Mouse (Mus musculus) lung, embryonic 16.5 days (tissue): ENCODE results near the gene Plekha3. TPM values are rescaled to one million over a fixed set of nuclear protein-coding genes. Genes with fewer than 3 reads are reported as not detected.

Experiments
- ATAC-seq: fragments of 200-750 bp; cut with Nextera tagmentation; 2 replicates; pipeline ENCODE4 v1.8.0; 2017; ENCODE audit warnings: low read depth, mild to moderate bottlenecking, moderate library complexity
- H3K27ac ChIP-seq: fragments of 300-500 bp; sonication (generic); 2 replicates; pipeline ENCODE4 v1.5.1; 2014; ENCODE audit warnings: mild to moderate bottlenecking, control low read depth, low read length
- H3K27me3 ChIP-seq: fragments of 300-500 bp; sonication (generic); 2 replicates; pipeline ENCODE4 v1.6.1; 2014; ENCODE audit warnings: low read depth, low read length, mixed read lengths; ENCODE audit not compliant: control insufficient read depth, insufficient read depth
- H3K36me3 ChIP-seq: fragments of 300-500 bp; sonication (generic); 2 replicates; pipeline ENCODE4 v1.6.1; 2014; ENCODE audit warnings: low read length; ENCODE audit not compliant: control insufficient read depth, insufficient read depth
- H3K4me1 ChIP-seq: fragments of 300-500 bp; sonication (generic); replicated peaks from 2 replicates; pipeline ENCODE4 v1.6.1; 2014; ENCODE audit warnings: low read length, mixed read lengths; ENCODE audit not compliant: control insufficient read depth, insufficient read depth
- H3K4me2 ChIP-seq: fragments of 300-500 bp; sonication (generic); 2 replicates; pipeline ENCODE4 v1.6.1; 2014; ENCODE audit warnings: low read depth, low read length, control low read depth
- H3K4me3 ChIP-seq: fragments of 300-500 bp; sonication (generic); 2 replicates; pipeline ENCODE4 v1.5.1; 2014; ENCODE audit warnings: mild to moderate bottlenecking, low read length, control low read depth
- H3K9ac ChIP-seq: fragments of 300-500 bp; sonication (generic); 2 replicates; pipeline ENCODE4 v1.6.1; 2014; ENCODE audit warnings: low read length, control low read depth
- H3K9me3 ChIP-seq: fragments of 300-500 bp; sonication (generic); 2 replicates; pipeline ENCODE4 v1.6.1; 2016; ENCODE audit warnings: low read length; ENCODE audit not compliant: control insufficient read depth
- WGBS: fragments of 180-500 bp; shearing (Covaris S2); extraction: QIAGEN DNeasy Blood & Tissue Kit; methylation state at CpG from one replicate; pipeline ENCODE4 v1.1.7; 2014; 5-methylcytosine and 5-hydroxymethylcytosine counted together
- polyA plus RNA-seq: library from polyadenylated mRNA; unstranded; fragments of >200 nt; fragmentation: Nextera tagmentation; extraction: Ambion mirVana; gene quantifications from 2 replicates; pipeline ENCODE4 v1.2.1, GENCODE M21; 2015

The Plekha3 gene
- polyA plus RNA-seq, 1 experiment from 2014 or later = 3.9 TPM

DNA sequence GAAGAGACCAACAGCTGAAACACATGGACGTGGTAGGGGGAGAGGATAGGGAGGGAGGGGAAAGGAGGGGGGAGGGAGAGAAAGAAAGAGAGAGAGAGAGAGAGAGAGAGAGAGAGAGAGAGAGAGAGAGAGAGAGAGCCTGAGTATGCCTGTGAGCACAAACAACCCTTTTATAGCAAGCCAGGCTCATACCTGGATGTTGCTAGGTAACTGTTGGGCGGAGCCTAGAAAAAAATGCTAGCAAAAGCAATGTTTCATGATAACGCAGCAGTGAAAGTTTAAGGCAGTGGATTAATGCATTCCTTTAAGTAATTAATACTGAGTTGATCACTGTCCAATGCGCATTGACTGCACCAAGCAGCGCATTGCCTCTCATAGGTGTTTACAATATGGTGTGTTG, 20.4 kb upstream of the Plekha3 start:
- WGBS = 63% methylated on average over 5 of the region's 5 CpGs
- ATAC-seq = peak; percentile 56; the same call in 1 of the 2 replicates
- no peaks in the 10 kb centered on the region for H3K36me3 ChIP-seq
- H3K9me3 ChIP-seq = no peaks in the 10 kb centered on the region
- no peak overlapping the region for H3K9ac ChIP-seq
- no peak overlapping the region for H3K4me3 ChIP-seq
- H3K4me2 ChIP-seq = no peak overlapping the region
- H3K27ac ChIP-seq = no peak overlapping the region
- no peaks in the 10 kb centered on the region for H3K27me3 ChIP-seq
- no peaks in the 10 kb centered on the region for H3K4me1 ChIP-seq

DNA sequence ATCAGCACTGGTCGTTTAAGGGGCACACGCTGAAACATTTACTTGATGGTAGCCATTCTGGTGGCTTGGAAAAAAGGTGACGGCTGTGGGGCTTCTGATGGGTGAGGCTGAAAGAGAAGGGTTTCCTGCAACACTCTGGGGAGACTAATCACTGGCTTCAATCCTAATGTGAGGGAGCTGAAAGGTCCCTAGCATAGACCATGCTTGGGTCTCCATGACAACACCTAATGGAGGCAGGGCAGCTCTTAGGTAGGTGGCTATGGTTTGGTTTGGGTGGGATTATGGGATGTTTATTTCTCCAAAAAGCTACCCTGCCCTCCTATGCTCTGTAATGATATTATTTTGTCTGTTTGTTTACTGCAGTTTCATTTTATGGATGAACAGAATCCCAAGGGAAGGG, 19.6 kb upstream of the Plekha3 start:
- Histone ChIP-seq H3K9ac (no peak overlapping the region), H3K9me3 (no peaks in the 10 kb centered on the region), H3K27me3 (no peaks in the 10 kb centered on the region), H3K27ac (no peak overlapping the region), H3K4me2 (no peak overlapping the region), H3K4me3 (no peak overlapping the region), H3K36me3 (no peaks in the 10 kb centered on the region), H3K4me1 (no peaks in the 10 kb centered on the region)
- 69% methylated on average over 3 of the region's 3 CpGs for WGBS
- ATAC-seq = no peak

DNA sequence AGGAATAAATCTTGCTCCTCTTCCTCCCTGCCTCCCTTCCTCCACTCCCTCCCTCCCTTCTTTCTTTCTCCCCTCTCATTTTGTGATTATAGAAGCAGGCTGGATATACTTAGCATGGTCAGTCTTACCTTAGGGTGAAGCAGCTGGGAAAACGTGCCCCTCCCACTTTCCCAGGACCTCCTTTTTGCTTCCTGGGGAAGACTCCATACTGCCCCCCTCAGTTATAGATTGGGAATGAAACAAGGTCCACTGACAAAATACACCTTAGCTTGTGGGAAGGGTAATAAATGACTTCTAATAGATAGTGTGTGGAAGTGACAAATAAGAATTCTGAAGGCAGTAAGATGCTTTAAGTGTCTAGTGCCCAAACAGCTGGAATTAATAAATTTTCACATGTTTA, 19.1 kb upstream of the Plekha3 start:
- Histone ChIP-seq H3K36me3 (no peaks in the 10 kb centered on the region), H3K4me3 (no peak overlapping the region), H3K4me2 (no peak overlapping the region), H3K4me1 (no peaks in the 10 kb centered on the region), H3K9me3 (no peaks in the 10 kb centered on the region), H3K27me3 (no peaks in the 10 kb centered on the region), H3K27ac (no peak overlapping the region), H3K9ac (no peak overlapping the region)
- 19% methylated on average over 1 of the region's 1 CpGs for WGBS
- ATAC-seq = no peak

DNA sequence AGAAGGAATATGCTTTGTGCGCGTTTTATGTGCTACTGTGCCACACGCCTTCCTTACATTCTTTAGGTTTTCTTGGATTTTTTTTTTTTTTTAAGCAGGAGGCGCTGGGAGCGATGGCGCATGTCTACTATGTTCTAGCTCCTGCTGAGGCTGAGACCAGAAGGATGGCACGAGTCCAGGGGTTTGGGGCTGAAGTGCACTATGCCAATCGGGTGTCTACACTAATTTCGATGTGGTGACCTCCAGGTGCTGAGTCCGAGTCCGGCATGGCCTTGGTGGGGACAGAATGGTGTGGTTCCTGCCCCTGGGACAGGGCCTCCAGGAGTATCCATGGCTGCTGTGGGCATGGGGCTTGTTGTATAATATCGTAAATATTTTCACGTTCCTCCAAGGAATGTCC, 16.5 kb upstream of the Plekha3 start:
- H3K4me2 ChIP-seq = no peak overlapping the region
- no peaks in the 10 kb centered on the region for H3K9me3 ChIP-seq
- no peak for ATAC-seq
- H3K9ac ChIP-seq = no peak overlapping the region
- H3K27me3 ChIP-seq = no peaks in the 10 kb centered on the region
- H3K4me3 ChIP-seq = no peak overlapping the region
- no peaks in the 10 kb centered on the region for H3K4me1 ChIP-seq
- H3K27ac ChIP-seq = no peak overlapping the region
- WGBS = 65% methylated on average over 13 of the region's 13 CpGs
- H3K36me3 ChIP-seq = 0 out of 2 replicates have a peak, but pooled peaks cover 5% of the 10 kb centered on the region

DNA sequence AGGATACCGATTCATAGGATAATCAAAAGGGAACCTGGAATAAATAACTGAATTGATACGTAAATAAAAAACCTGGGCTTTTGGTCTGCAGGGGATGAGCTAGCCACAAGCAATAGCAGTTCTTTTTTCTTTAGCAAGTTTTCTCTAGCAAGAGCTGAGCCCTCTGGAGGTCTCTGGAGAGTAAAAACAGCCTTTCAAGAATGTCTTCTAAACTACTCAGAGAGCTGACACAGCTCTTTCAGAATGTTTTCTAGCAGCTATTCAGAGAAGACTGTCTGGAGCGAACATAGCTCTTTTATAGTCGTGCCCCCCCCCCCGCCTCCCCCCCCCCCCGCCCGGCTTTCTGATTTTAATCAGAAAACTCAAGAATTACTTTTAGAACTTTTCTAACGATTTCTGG, 15.7 kb upstream of the Plekha3 start:
- Histone ChIP-seq H3K4me2 (no peak overlapping the region), H3K9ac (no peak overlapping the region), H3K36me3 (peaks cover 9% of the 10 kb centered on the region; the same call in 1 of the 2 replicates), H3K27me3 (no peaks in the 10 kb centered on the region), H3K27ac (no peak overlapping the region), H3K4me1 (no peaks in the 10 kb centered on the region), H3K9me3 (no peaks in the 10 kb centered on the region), H3K4me3 (no peak overlapping the region)
- peak; percentile 47; the same call in 1 of the 2 replicates for ATAC-seq
- WGBS = 49% methylated on average over 6 of the region's 8 CpGs

DNA sequence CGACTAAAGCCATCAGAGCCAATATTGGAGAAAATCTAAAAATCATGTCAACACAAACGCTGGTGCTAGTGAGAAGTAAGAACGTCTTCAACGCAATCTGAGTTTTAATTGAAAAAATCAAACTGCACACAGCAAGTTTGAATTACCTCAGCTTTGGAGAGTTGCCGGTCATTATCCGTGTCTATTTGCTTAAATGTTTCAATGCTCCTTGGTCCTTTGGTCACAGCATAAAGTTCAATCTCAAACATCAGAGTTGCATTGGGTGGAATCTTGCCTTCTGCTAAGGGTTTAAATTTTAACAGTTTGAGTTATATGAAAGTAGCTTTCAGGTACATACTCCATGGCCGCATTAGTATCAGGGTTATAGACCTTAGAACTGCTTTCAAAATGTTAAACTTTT, 9.6 kb upstream of the Plekha3 start:
- Histone ChIP-seq H3K4me1 (peaks cover 5% of the 10 kb centered on the region; the same call in 1 of the 2 replicates), H3K27me3 (no peaks in the 10 kb centered on the region), H3K9ac (no peak overlapping the region), H3K9me3 (no peaks in the 10 kb centered on the region), H3K27ac (no peak overlapping the region), H3K4me2 (no peak overlapping the region), H3K4me3 (no peak overlapping the region), H3K36me3 (peaks cover 17% of the 10 kb centered on the region)
- 95% methylated on average over 7 of the region's 7 CpGs for WGBS
- ATAC-seq = no peak

DNA sequence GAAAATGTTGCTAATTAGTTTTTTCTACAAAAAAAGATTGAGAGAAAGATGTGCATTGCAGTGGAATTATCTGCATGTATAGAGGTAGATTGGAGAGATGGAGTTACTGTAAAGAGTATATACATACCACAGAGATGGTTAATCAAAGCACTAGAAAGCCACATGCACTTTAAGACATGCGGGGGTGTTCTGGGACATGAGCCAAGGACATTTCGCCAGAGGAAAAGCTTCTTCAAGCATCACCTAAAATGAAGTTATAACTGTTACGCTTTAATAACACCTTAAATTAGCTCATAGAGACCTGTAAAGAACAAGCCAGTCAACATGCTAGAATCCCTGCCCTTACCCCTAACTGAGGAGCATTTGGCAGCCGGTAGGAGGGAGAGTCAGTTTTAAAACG, 7.9 kb upstream of the Plekha3 start:
- Histone ChIP-seq H3K27ac (no peak overlapping the region), H3K4me3 (no peak overlapping the region), H3K4me1 (peaks cover 7% of the 10 kb centered on the region; the same call in 1 of the 2 replicates), H3K27me3 (no peaks in the 10 kb centered on the region), H3K9me3 (no peaks in the 10 kb centered on the region), H3K4me2 (no peak overlapping the region), H3K9ac (no peak overlapping the region), H3K36me3 (peaks cover 17% of the 10 kb centered on the region)
- WGBS = 43% methylated on average over 5 of the region's 5 CpGs
- no peak for ATAC-seq

DNA sequence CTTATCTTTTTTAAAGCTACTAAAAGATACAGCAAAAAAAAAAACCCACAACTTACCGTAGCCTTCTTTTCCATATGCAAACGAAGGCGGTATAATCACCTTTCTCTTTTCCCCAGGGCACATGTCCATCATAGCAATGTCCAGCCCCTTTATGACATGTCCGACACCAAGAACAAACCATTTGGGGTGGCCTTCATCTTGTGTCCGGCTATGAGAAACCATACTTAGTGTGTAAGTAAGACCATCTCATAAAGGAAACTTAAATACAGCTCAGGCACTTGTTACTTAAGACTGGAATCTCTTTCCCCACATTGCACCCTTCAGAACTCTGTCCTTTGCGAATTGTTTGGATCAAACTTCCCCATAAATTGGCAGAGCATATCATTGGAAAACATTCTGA, 3.4 kb upstream of the Plekha3 start:
- Histone ChIP-seq H3K36me3 (no peaks in the 10 kb centered on the region; the same call in 1 of the 2 replicates), H3K27ac (peak overlapping the region; percentile 78), H3K4me1 (peaks cover 23% of the 10 kb centered on the region), H3K4me2 (peak overlapping the region; percentile 72), H3K27me3 (no peaks in the 10 kb centered on the region), H3K9me3 (no peaks in the 10 kb centered on the region), H3K4me3 (peak overlapping the region; percentile 59), H3K9ac (peak overlapping the region; percentile 79)
- ATAC-seq = no peak
- WGBS = 66% methylated on average over 6 of the region's 6 CpGs

DNA sequence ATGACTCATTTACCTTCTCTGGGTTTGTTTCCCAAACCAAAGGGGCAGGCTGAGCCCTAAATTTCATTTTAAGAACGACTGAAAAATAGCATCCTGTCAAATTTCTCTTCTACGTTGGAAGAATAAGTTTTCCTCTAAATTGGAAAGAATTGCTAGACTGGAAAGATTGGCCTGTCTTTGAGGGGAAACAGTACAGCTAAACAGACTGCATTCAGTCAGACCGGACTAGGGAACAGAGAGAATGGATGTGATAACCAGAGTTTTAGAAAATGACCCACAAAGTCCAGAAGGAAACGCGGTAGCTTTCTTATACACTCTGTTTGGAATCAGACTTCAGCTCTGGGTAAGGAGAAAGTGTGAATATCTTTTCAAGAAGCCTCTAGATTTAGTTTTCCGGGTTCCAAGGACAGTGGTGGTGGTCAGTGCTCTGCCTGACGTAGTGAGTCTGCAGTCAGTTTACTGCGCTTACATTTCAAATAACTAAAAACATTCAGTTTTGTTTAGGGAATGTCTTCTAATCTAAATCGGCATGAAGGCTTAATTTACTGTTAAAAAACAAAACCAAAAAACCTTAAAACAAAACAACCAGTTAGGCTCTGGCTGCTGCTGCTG, 2.8 kb upstream of the Plekha3 start:
- Histone ChIP-seq H3K27ac (peak overlapping the region; percentile 78), H3K27me3 (no peaks in the 10 kb centered on the region), H3K4me2 (peak overlapping the region; percentile 72), H3K9ac (peak overlapping the region; percentile 79), H3K36me3 (no peaks in the 10 kb centered on the region; the same call in 1 of the 2 replicates), H3K4me3 (peak overlapping the region; percentile 59), H3K9me3 (no peaks in the 10 kb centered on the region), H3K4me1 (peaks cover 25% of the 10 kb centered on the region)
- WGBS = 7% methylated on average over 9 of the region's 9 CpGs
- ATAC-seq = no peak
